ENCODE assay signal across 8 mouse cellular contexts in genomic region chr17:26953201-26953600, GRCm38 (mm10). TPM values are rescaled to one million over a fixed set of nuclear protein-coding genes. Genes with fewer than 3 reads are reported as not detected.
DNase-seq lines count a peak whose midpoint lies in the region; ATAC-seq and TF ChIP-seq lines count a peak whose summit lies in the region.

No protein-coding gene starts in this region.

- intact Hi-C loops in heart, postnatal 36 days (cut with DNase I): no loop called here

- no peaks in the 10 kb centered on the region for H3K9me3 ChIP-seq in neural tube, embryonic 11.5 days (ENCODE audit: control insufficient read depth, low read length)
- H3K9me3 ChIP-seq in limb, embryonic 11.5 days (ENCODE audit: control insufficient read depth, low read length): no peaks in the 10 kb centered on the region

- H3K27me3 ChIP-seq in neural tube, embryonic 11.5 days (ENCODE audit: control insufficient read depth, insufficient read depth, low read length): no peaks in the 10 kb centered on the region
- H3K27me3 ChIP-seq in limb, embryonic 11.5 days (ENCODE audit: control insufficient read depth, insufficient read depth, low read length): no peaks in the 10 kb centered on the region
- no peaks in the 10 kb centered on the region; the same call in 1 of the 2 replicates for H3K27me3 ChIP-seq in small intestine, adult 2 months (ENCODE audit: control insufficient read depth, insufficient read depth, low read length)
- H3K27me3 ChIP-seq in cerebellum, adult 2 months (ENCODE audit: control insufficient read depth, insufficient read depth, low read length): no peaks in the 10 kb centered on the region

- peak overlapping the region; percentile 75 for H3K4me2 ChIP-seq in neural tube, embryonic 11.5 days (ENCODE audit: low read depth)
- H3K4me2 ChIP-seq in limb, embryonic 11.5 days (ENCODE audit: low read depth, severe bottlenecking): peak overlapping the region; percentile 97

- WGBS in neural tube, embryonic 11.5 days: 25% methylated on average over 6 of the region's 6 CpGs
- 28% methylated on average over 6 of the region's 6 CpGs for WGBS in limb, embryonic 11.5 days
- WGBS in small intestine, adult 2 months: 28% methylated on average over 6 of the region's 6 CpGs
- 55% methylated on average over 6 of the region's 6 CpGs for WGBS in cerebellum, adult 2 months

- peaks cover 36% of the 10 kb centered on the region for H3K4me1 ChIP-seq in neural tube, embryonic 11.5 days (ENCODE audit: control insufficient read depth, insufficient read depth, low read length)
- peaks cover 45% of the 10 kb centered on the region for H3K4me1 ChIP-seq in limb, embryonic 11.5 days (ENCODE audit: control insufficient read depth, insufficient read depth, low read length)
- H3K4me1 ChIP-seq in small intestine, adult 2 months (ENCODE audit: control insufficient read depth, insufficient read depth, insufficient read length, low read length): peaks cover 21% of the 10 kb centered on the region
- H3K4me1 ChIP-seq in cerebellum, adult 2 months (ENCODE audit: control insufficient read depth, insufficient read depth, low read length): peaks cover 22% of the 10 kb centered on the region

- peaks cover 11% of the 10 kb centered on the region; the same call in 1 of the 2 replicates for H3K36me3 ChIP-seq in neural tube, embryonic 11.5 days (ENCODE audit: control insufficient read depth, insufficient read depth, low read length)
- H3K36me3 ChIP-seq in limb, embryonic 11.5 days (ENCODE audit: control insufficient read depth, insufficient read depth, low read length): peaks cover 3% of the 10 kb centered on the region; the same call in 1 of the 2 replicates
- no peaks in the 10 kb centered on the region for H3K36me3 ChIP-seq in small intestine, adult 2 months (ENCODE audit: control insufficient read depth, insufficient read depth, low read length)

- no peak for TF ChIP-seq CTCF in small intestine, adult 2 months (IDR thresholded peaks at IDR 0.05; ENCODE audit: extremely low read depth, insufficient read length, insufficient replicate concordance, low read depth, low read length)
- no peak for TF ChIP-seq CTCF in cerebellum, adult 2 months (IDR thresholded peaks at IDR 0.05; ENCODE audit: borderline replicate concordance, insufficient read depth, low read depth, low read length)

- H3K9ac ChIP-seq in neural tube, embryonic 11.5 days (ENCODE audit: low read length): peak overlapping the region; percentile 11; the same call in 1 of the 2 replicates
- peak overlapping the region; percentile 63 for H3K9ac ChIP-seq in limb, embryonic 11.5 days (ENCODE audit: low read length)

- DNase-seq in heart, adult 11 months: peak; percentile 91
- DNase-seq in heart, postnatal 36 days: no peak
- DNase-seq in neural tube, embryonic 11.5 days (ENCODE audit: low spot score): no peak
- no peak for DNase-seq in neural tube, embryonic 10.5 days (ENCODE audit: extremely low spot score, low spot score)
- no peak for DNase-seq in limb, embryonic 11.5 days (ENCODE audit: low spot score)
- no peak for DNase-seq in cerebellum, adult 2 months
- DNase-seq in layer of hippocampus, postnatal 10 days (ENCODE audit: low spot score in 2 of 2): no peak

- no peak for TF ChIP-seq POLR2A in small intestine, adult 2 months (IDR thresholded peaks at IDR 0.05; ENCODE audit: low read depth, low read length)
- TF ChIP-seq POLR2A in cerebellum, adult 2 months (IDR thresholded peaks at IDR 0.05; ENCODE audit: borderline replicate concordance, insufficient read depth, low read length): no peak

- 0 out of 2 replicates have a peak overlapping the region, but pooled peaks have one; percentile 8 for H3K4me3 ChIP-seq in neural tube, embryonic 11.5 days (ENCODE audit: low read depth, low read length)
- H3K4me3 ChIP-seq in limb, embryonic 11.5 days (ENCODE audit: low read depth, low read length): peak overlapping the region; percentile 38
- H3K4me3 ChIP-seq in small intestine, adult 2 months (ENCODE audit: low read depth, low read length): no peak overlapping the region
- no peak overlapping the region for H3K4me3 ChIP-seq in cerebellum, adult 2 months (replicated peaks; ENCODE audit: insufficient read depth, low read depth, low read length)

- no peak for ATAC-seq in neural tube, embryonic 11.5 days (ENCODE audit: insufficient read depth, low FRiP score, low TSS enrichment)
- no peak for ATAC-seq in limb, embryonic 11.5 days (ENCODE audit: insufficient number of reproducible peaks, low FRiP score, low TSS enrichment, low read depth)

- H3K27ac ChIP-seq in neural tube, embryonic 11.5 days (ENCODE audit: low read depth, low read length): no peak overlapping the region
- H3K27ac ChIP-seq in limb, embryonic 11.5 days (replicated peaks; ENCODE audit: low read depth, low read length): no peak overlapping the region
- peak overlapping the region; percentile 33; the same call in 1 of the 2 replicates for H3K27ac ChIP-seq in small intestine, adult 2 months (ENCODE audit: insufficient read depth, low read depth, low read length)
- no peak overlapping the region for H3K27ac ChIP-seq in cerebellum, adult 2 months (ENCODE audit: insufficient read depth, low read length)

RNA-seq across cellular contexts. Expression of gene Syngap1, which starts 12.1 kb away (rescaled TPM):
- 1 to 10 TPM; 4.1 to 6.4 TPM for total RNA-seq in heart, postnatal 36 days (2021)
- polyA plus RNA-seq in neural tube, embryonic 11.5 days (2014; fragmentation: Nextera tagmentation; extraction: Ambion mirVana): 2.6 and 2.8 TPM in 2 replicates
- polyA plus RNA-seq in limb, embryonic 11.5 days (2014; fragmentation: Nextera tagmentation; extraction: Ambion mirVana): 3.1 and 3.5 TPM in 2 replicates
- 5.8 and 8.6 TPM in 2 replicates for polyA plus RNA-seq in small intestine, adult 2 months (2012; rRNA removed)
- polyA plus RNA-seq in cerebellum, adult 2 months (2012; rRNA removed): 55.9 and 62.5 TPM in 2 replicates
- 100 to 1,000 TPM; 450 to 479 TPM for total RNA-seq in layer of hippocampus, postnatal 10 days (2021)

RNA-seq across cellular contexts. Expression of gene Cuta, which starts 13.8 kb away (rescaled TPM):
- total RNA-seq in heart, postnatal 36 days (2021): 10 to 100 TPM; 86.2 to 90.3 TPM
- 136 and 138 TPM in 2 replicates for polyA plus RNA-seq in neural tube, embryonic 11.5 days (2014; fragmentation: Nextera tagmentation; extraction: Ambion mirVana)
- polyA plus RNA-seq in limb, embryonic 11.5 days (2014; fragmentation: Nextera tagmentation; extraction: Ambion mirVana): 164 and 170 TPM in 2 replicates
- polyA plus RNA-seq in small intestine, adult 2 months (2012; rRNA removed): 83.4 and 151 TPM in 2 replicates
- polyA plus RNA-seq in cerebellum, adult 2 months (2012; rRNA removed): 176 and 187 TPM in 2 replicates
- 100 to 1,000 TPM; 106 to 112 TPM for total RNA-seq in layer of hippocampus, postnatal 10 days (2021)

RNA-seq across cellular contexts. Expression of gene Zbtb9, which starts 19.8 kb away (rescaled TPM):
- total RNA-seq in heart, postnatal 36 days (2021): 1 to 10 TPM; 2.1 to 2.6 TPM
- 13.5 and 14.1 TPM in 2 replicates for polyA plus RNA-seq in neural tube, embryonic 11.5 days (2014; fragmentation: Nextera tagmentation; extraction: Ambion mirVana)
- polyA plus RNA-seq in limb, embryonic 11.5 days (2014; fragmentation: Nextera tagmentation; extraction: Ambion mirVana): 11.5 and 14.0 TPM in 2 replicates
- polyA plus RNA-seq in small intestine, adult 2 months (2012; rRNA removed): 4.7 and 9.1 TPM in 2 replicates
- polyA plus RNA-seq in cerebellum, adult 2 months (2012; rRNA removed): 13.9 and 14.7 TPM in 2 replicates
- 10 to 100 TPM; 11.8 to 14.0 TPM for total RNA-seq in layer of hippocampus, postnatal 10 days (2021)

RNA-seq across cellular contexts. Expression of gene Phf1, which starts 20.3 kb away (rescaled TPM):
- total RNA-seq in heart, postnatal 36 days (2021): 10 to 100 TPM; 13.9 to 14.5 TPM
- 5.8 and 6.4 TPM in 2 replicates for polyA plus RNA-seq in neural tube, embryonic 11.5 days (2014; fragmentation: Nextera tagmentation; extraction: Ambion mirVana)
- 4.7 and 5.0 TPM in 2 replicates for polyA plus RNA-seq in limb, embryonic 11.5 days (2014; fragmentation: Nextera tagmentation; extraction: Ambion mirVana)
- polyA plus RNA-seq in small intestine, adult 2 months (2012; rRNA removed): 35.6 and 67.1 TPM in 2 replicates
- 57.8 and 60.8 TPM in 2 replicates for polyA plus RNA-seq in cerebellum, adult 2 months (2012; rRNA removed)
- total RNA-seq in layer of hippocampus, postnatal 10 days (2021): 10 to 100 TPM; 23.0 to 23.9 TPM

RNA-seq across cellular contexts. Expression of gene Kifc5b, which starts 36.3 kb away (rescaled TPM):
- total RNA-seq in heart, postnatal 36 days (2021): under 1 TPM; 0.44 to 0.95 TPM
- polyA plus RNA-seq in neural tube, embryonic 11.5 days (2014; fragmentation: Nextera tagmentation; extraction: Ambion mirVana): 5.6 and 5.8 TPM in 2 replicates
- polyA plus RNA-seq in limb, embryonic 11.5 days (2014; fragmentation: Nextera tagmentation; extraction: Ambion mirVana): 7.3 and 9.8 TPM in 2 replicates
- 2.5 and 3.7 TPM in 2 replicates for polyA plus RNA-seq in small intestine, adult 2 months (2012; rRNA removed)
- 5.9 and 6.6 TPM in 2 replicates for polyA plus RNA-seq in cerebellum, adult 2 months (2012; rRNA removed)
- 1 to 10 TPM; 4.0 to 5.8 TPM for total RNA-seq in layer of hippocampus, postnatal 10 days (2021)

Comparison
In these comparisons a context has a peak if more than half of its experiments do, and no peak if none do; other contexts are left out.
1. H3K4me3 ChIP-seq: peak in neural tube, embryonic 11.5 days (single experiment) and limb, embryonic 11.5 days (single experiment); none in small intestine, adult 2 months (single experiment) and cerebellum, adult 2 months (single experiment).